Mouse (Mus musculus) lung, adult 18-20 months (tissue): Measurements from ENCODE around the gene 4930556J24Rik.
"Not testable (repeated sequence)": the region's sequence is repeated elsewhere in the genome, so short reads cannot be mapped to it uniquely, and the experiment has no call there.

Experiments used
- DNase-seq, 2 experiments: peaks; one replicate each; pipeline ENCODE4 v3.0.0; 2022; ENCODE audit warnings: mixed read lengths in 2 of 2

4930556J24Rik gene

DNA sequence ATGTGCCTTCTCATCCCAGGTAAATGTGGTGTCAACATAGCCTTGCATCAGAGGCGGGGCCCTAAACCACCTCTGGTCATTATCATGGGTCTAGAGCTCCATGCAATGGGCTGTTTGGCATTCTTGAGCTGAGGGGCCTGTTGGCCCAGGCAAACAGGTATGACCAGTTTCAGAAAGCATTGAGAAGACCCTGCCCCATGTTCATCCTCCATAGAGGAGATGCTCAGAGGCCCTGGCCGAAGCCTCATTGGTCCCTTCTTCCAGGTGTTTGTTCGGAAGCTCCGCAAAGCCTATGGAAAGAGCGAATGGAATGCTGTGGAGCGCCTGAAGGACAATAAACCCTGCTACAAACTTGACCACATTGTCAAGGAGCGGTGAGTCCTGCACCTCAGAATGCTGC lies 6.2 kb downstream of the 4930556J24Rik start:
- no peak for DNase-seq

GRCm38 (mm10) chr11:3969837-3970236 lies 6.7 kb downstream of the 4930556J24Rik start:
- DNase-seq: no peak

- no peak for DNase-seq
Measured at GRCm38 (mm10) chr11:3964416-3965172, 12.0 kb downstream of the 4930556J24Rik start.

- peak; percentile 78 to 82 for DNase-seq
Measured at GRCm38 (mm10) chr11:3963610-3964415, 12.8 kb downstream of the 4930556J24Rik start, which contains the start of gene Pes1. Gene Pes1 (plus strand): TSS chr11:3963975.

DNA sequence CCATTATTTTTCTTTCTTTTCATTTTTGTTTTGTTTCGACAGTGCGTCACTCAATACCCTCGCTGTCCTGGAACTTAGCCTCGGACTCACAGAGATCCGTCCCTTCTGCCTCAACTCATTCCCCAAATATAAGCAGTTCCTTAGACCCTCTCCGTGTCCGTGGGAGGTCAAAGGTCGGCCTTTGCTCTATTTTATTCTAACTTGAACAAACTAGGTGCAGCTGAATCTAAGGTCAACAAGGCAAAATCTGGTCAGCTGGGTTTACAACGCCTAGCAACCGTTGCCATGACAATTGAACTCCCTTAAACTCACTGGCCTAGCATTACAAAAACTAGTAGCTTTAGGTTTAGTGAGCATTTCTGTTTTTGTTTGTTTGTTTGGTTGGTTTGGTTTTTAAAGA lies 13.4 kb downstream of the 4930556J24Rik start:
- peak in 1 of 2 experiments; percentile 17 for DNase-seq

DNA sequence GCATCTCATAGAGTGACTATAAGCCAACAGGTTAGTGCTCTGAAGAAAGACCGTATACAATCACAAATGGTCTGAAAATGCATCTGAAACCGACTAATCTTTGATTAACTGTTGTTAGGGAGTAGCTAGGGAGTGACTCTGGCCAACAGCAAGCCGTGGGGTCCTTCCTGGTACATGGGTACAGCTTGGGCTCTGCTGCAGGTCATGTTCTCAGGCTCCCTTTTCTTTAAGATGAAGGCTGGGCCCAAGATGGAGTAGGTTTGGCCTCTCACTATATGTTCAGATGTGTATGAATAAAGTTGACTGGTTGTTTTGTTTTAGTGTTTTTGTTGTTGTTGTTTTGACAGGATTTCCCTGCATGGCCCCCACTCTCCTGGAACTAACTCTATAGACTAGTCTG lies 14.8 kb downstream of the 4930556J24Rik start:
- DNase-seq: no peak

DNA sequence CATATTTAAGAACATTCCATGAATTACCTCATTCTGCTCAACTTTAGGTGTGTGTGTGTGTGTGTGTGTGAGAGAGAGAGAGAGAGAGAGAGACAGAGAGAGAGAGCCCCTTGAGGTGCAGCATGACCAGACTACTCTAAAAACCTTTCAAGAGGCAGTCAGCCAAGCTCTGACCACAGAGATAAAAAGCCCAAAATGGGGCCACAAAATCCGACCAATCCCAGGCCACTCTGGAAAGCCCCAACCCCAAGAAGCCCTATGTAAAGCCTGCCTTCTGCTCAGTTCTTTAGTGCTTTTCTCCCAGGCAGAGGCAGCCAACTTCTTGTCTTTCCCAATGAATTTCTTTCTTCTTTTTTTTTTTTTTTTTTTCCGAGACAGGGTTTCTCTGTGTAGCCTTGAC lies 15.7 kb downstream of the 4930556J24Rik start:
- no peak for DNase-seq

DNA sequence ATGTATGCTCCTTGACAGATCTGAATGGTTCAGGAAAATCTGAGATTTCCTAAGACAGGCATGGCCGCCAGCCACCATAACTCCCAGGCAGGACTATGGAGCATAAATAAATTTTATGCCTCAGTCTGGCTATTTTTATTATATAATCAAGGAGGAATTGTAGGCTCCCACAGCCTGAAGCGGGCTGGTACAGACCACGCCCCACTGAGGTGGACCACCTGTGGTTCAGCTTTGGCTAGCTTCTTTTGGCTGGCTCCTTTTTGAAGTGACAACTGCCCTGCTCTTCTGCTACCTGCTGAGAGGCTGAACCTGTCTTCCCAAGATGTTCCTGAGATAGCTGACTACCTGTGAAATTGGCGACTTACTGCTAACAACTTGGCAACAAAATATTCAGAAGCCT lies 21.2 kb downstream of the 4930556J24Rik start:
- not testable (repeated sequence) for DNase-seq

DNA sequence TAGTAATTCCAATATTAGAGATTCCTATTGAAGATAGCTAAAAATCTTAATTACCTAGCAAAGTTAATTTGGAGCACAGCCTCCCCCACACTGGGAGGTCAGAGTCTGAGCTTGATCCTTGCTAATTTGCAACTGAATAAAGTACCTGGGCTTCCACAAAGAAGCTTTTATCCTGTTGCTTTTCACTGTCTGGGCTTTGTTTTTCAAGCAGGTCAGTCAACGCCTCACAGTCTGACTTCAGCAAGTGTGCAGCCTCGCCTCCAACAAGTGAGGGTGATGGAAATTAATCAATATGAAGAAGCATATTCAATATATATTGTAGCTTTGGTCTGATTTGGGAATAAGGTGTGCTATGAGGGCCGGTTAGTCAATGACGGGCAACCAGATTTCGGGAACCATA lies 21.7 kb downstream of the 4930556J24Rik start:
- DNase-seq: not testable (repeated sequence)

DNA sequence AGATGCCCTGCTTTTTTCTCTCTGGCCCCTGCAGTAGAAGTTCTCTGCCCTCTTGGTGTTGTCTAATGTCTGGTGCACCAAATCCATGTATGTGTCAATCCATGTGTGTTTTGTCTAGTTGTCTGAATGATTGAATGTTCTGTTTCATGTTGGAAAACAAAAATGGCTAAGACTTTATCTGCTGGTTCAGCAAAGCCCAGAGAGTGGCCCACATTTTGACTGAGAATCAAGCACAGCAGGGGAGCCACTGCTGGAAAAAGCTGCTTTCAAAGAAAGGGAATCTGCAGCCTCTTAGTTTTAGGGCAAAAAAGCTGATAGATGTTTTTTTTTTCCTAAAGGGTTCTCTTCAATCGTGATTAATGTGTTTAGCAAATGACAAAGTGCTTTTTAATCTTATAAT lies 30.2 kb downstream of the 4930556J24Rik start:
- no peak for DNase-seq

- no peak for DNase-seq
Measured at GRCm38 (mm10) chr11:3941371-3941770, 35.2 kb downstream of the 4930556J24Rik start.

- DNase-seq: no peak
Measured at GRCm38 (mm10) chr11:3937321-3937874, 39.2 kb downstream of the 4930556J24Rik start.

GRCm38 (mm10) chr11:3936318-3936717 lies 40.3 kb downstream of the 4930556J24Rik start:
- DNase-seq: no peak

DNA sequence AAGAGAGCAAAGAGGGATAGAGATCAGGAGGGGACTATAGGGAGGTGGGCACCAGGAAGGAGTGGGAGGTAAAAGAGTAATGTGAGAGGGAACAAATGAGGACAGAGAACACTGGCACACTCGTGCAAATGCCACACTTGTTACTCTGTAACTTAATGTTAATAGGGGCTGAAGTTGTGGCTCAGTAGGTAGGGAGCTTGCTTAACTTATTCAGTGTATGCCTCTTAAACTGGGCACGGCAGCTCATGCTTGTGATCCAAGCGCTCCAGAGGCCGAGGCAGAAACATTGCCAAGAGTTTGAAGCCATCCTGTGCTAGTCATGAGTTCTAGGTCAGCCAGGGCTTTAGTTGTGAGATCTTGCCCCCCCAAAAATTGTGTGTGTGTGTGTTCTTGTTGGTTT lies 41.4 kb downstream of the 4930556J24Rik start:
- no peak for DNase-seq

- no peak for DNase-seq
Measured at GRCm38 (mm10) chr11:3933756-3934285, 42.8 kb downstream of the 4930556J24Rik start.

DNA sequence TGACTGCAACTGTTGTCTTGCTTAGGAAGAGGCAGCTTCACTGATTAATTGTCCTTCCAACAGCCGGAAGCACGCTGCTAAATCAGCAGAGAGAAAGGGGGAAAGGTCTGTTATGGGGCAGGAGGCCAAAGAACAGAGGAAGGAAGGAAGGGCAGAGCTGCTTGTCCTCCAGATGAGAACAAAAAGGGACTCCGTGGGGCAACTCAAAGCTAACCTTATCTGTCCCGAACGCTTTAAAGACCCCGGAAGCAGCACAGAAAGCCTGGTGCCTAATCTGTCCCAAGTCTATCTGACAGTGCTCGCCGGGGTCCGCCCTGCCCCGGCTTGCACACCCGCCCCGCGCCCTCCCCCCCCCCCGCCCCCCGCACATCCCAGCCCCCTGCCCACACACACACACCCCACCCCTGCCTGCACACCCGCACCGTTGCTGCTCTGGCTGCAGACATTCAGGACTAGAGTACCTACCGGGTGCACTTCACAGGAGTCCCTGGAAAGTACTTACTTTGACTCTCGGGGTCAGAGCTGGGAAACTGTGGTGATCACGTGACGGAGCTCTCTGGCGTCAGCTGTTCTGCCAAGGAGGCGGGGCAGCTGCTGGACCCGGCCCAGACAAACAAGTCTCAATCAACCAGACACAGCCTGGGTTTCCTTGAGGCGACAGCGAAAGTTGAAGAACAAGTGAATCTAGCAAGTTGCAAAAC lies 44.9 kb downstream of the 4930556J24Rik start, which contains the start of gene Tcn2:
Gene Tcn2 (minus strand): TSS at position 649 of the 701 bp plus-strand sequence.
- peak; percentile 95 to 97 for DNase-seq

GRCm38 (mm10) chr11:3930931-3931330 lies 45.6 kb downstream of the 4930556J24Rik start:
- DNase-seq: no peak

DNA sequence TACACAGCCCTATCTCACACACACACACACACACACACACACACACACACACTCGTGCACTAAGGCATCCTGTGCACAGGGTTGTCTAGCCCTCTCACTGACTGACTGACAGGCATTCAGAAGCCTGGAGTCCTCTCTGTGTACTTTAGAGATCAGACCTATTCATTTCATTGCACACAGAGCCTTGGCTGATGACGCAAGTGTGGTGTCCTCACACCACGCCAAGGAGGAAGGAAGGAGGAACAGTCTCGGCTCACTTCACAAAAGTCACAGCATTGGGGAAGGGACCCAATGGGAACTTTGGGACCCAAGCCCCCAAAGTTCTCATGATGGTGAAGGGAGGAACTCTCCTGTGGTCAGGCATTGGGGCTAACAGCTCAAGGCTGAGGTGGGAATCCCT lies 46.6 kb downstream of the 4930556J24Rik start:
- peak; percentile 43 to 69 for DNase-seq

- no peak for DNase-seq
Measured at GRCm38 (mm10) chr11:3925916-3926315, 50.7 kb downstream of the 4930556J24Rik start.

GRCm38 (mm10) chr11:3922731-3923130 lies 53.8 kb downstream of the 4930556J24Rik start:
- no peak for DNase-seq

- no peak for DNase-seq
Measured at GRCm38 (mm10) chr11:3922115-3922514, 54.5 kb downstream of the 4930556J24Rik start.

GRCm38 (mm10) chr11:3921281-3921850 lies 55.2 kb downstream of the 4930556J24Rik start:
- DNase-seq: peak; percentile 40 to 69
